Mouse (Mus musculus) heart, embryonic 15.5 days (tissue): ENCODE data around the gene Lbhd2. TPM values are rescaled to one million over a fixed set of nuclear protein-coding genes. Genes with fewer than 3 reads are reported as not detected.

Experiments
- ATAC-seq: fragments of 200-750 bp; cut with Nextera tagmentation; replicated peaks from 2 replicates; pipeline ENCODE4 v1.8.0; 2017; ENCODE audit warnings: low read depth, moderate TSS enrichment; ENCODE audit not compliant: insufficient number of reproducible peaks, insufficient read depth, low FRiP score
- H3K27ac ChIP-seq: fragments of 300-500 bp; sonication (generic); 2 replicates; pipeline ENCODE4 v1.5.1; 2015; ENCODE audit warnings: mild to moderate bottlenecking, inconsistent platforms
- H3K27me3 ChIP-seq: fragments of 300-500 bp; sonication (generic); 2 replicates; pipeline ENCODE4 v1.6.1; 2015; ENCODE audit warnings: inconsistent platforms
- H3K36me3 ChIP-seq: fragments of 300-500 bp; sonication (generic); 2 replicates; pipeline ENCODE4 v1.6.1; 2015; ENCODE audit warnings: mild to moderate bottlenecking, inconsistent platforms
- H3K4me1 ChIP-seq: fragments of 300-500 bp; sonication (generic); replicated peaks from 2 replicates; pipeline ENCODE4 v1.6.1; 2015; ENCODE audit warnings: inconsistent platforms
- H3K4me2 ChIP-seq: fragments of 300-500 bp; sonication (generic); 2 replicates; pipeline ENCODE4 v1.6.1; 2015; ENCODE audit warnings: inconsistent platforms, mild to moderate bottlenecking, moderate library complexity
- H3K4me3 ChIP-seq: fragments of 300-500 bp; sonication (generic); 2 replicates; pipeline ENCODE4 v1.5.1; 2015; ENCODE audit warnings: mild to moderate bottlenecking, inconsistent platforms
- H3K9ac ChIP-seq: fragments of 300-500 bp; sonication (generic); 2 replicates; pipeline ENCODE4 v1.6.1; 2015; ENCODE audit warnings: mild to moderate bottlenecking, inconsistent platforms
- H3K9me3 ChIP-seq: fragments of 300-500 bp; sonication (generic); replicated peaks from 2 replicates; pipeline ENCODE4 v1.6.1; 2016; ENCODE audit warnings: inconsistent platforms
- WGBS: fragments of 180-500 bp; shearing (Covaris S2); methylation state at CpG from one replicate; pipeline ENCODE4 v1.1.7; 2015; ENCODE audit warnings: mixed read lengths; 5-methylcytosine and 5-hydroxymethylcytosine counted together
- polyA plus RNA-seq: library from polyadenylated mRNA; unstranded; fragments of >200 nt; fragmentation: Nextera tagmentation; extraction: Ambion mirVana; gene quantifications from 2 replicates; pipeline ENCODE4 v1.2.1, GENCODE M21; 2015

Gene Lbhd2
- polyA plus RNA-seq, 1 experiment from 2014 or later: 0.45 TPM

- no peak overlapping the region for H3K27ac ChIP-seq
- no peak for ATAC-seq
- 30% methylated on average over 15 of the region's 15 CpGs for WGBS
Measured at GRCm38 (mm10) chr12:111443011-111443870, 36.6 kb downstream of the Lbhd2 start.

DNA sequence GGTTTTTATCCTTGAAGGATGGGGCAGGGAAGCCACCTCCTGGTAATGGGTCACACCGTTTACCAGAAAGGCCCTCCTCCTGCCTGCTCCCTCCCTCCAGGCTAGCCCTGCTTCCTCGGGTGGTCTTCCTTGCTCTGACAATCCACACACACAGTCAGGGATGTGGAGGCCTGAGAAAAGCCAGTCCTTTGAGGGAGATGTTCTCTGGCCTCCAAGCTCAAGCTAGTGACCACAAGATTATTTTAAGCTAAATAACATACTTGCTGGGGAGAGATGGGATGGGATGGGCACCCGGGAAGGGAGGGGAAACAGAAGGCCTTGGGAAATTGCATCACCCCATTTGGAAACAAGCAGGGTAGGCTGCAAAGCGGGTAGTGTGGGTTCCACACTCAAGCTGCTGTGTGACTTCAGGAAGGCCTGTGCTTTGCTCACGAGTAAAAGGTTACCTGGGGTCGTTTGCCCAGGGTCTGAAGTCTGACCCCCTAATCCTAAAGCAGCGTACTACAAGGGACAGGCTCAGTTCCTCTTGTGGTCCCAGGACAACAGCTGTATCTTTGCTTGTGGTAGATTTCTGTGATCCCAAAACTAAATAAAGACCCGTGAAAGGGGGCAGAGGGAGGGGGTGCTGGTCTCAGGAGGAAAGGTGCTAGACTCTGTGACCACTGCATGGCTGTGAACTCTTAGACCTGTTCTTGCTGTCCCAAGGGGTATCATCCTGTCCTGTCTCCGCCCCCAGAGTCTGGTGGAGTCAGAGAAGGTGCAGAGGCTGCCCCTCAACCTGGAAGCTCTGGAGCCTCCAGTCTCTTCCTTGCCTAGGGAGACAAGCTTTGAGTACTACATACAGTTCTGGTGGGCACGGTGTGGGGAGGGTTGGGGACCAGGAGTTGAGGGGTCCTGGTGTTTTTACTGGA is 37.6 kb downstream of the Lbhd2 start:
- Histone ChIP-seq H3K4me2 (no peak overlapping the region), H3K9ac (no peak overlapping the region), H3K27me3 (peaks cover 89% of the 10 kb centered on the region)

More at GRCm38 (mm10) chr12:111443011-111443870, 36.6 kb downstream of the Lbhd2 start:
- peak overlapping the region; percentile 72 for H3K4me2 ChIP-seq
- H3K27me3 ChIP-seq: peaks cover 87% of the 10 kb centered on the region
- H3K4me1 ChIP-seq: peaks cover 42% of the 10 kb centered on the region
- no peaks in the 10 kb centered on the region for H3K9me3 ChIP-seq
- peak overlapping the region; percentile 56; the same call in 1 of the 2 replicates for H3K9ac ChIP-seq
- H3K4me3 ChIP-seq: peak overlapping the region; percentile 49
- no peaks in the 10 kb centered on the region for H3K36me3 ChIP-seq

DNA sequence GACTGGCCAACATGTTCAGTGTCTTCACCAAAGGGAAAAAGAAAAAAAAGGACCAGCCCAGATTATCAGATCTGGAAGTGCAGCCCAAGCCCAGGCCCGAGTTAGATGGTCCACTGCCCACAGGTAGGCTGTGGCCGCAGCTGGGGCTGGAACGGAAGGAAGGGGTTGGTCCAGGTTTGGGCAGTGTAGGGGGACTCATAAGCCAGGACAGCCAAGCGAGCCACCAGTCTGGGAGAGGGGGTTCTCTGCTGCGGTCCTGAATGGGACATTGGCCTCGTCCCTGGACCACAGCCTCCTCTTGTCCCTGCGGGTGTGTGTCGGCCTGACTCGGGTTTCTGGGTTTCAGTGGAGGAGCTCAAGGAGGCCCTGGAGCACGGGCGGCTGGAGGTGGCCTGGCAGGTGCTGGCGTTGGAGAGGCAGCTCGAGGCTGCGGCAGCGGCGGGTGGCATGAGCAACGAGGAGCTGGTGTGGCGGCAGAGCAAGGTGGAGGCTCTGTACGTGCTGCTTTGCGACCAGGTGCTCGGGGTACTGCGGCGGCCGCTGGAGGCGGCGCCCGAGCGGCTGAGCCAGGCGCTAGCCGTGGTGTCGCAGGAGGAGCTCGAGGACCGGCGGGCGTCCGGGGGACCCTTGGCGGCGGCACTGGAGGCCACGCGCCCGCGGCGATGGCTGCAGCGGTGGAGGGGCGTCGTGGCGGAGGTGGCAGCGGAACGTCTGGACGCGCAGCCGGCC is 38.7 kb downstream of the Lbhd2 start:
- Histone ChIP-seq H3K27ac (no peak overlapping the region), H3K9ac (0 out of 2 replicates have a peak overlapping the region, but pooled peaks have one; percentile 15), H3K4me2 (peak overlapping the region; percentile 56), H3K4me3 (peak overlapping the region; percentile 35), H3K36me3 (no peaks in the 10 kb centered on the region), H3K4me1 (peaks cover 63% of the 10 kb centered on the region), H3K9me3 (no peaks in the 10 kb centered on the region), H3K27me3 (peaks cover 97% of the 10 kb centered on the region)
- ATAC-seq: no peak
- WGBS: 11% methylated on average over 52 of the region's 52 CpGs

More for the DNA sequence above, 37.6 kb downstream of the Lbhd2 start:
- H3K4me1 ChIP-seq: peaks cover 52% of the 10 kb centered on the region
- H3K4me3 ChIP-seq: peak overlapping the region; percentile 4; the same call in 1 of the 2 replicates
- H3K36me3 ChIP-seq: no peaks in the 10 kb centered on the region
- H3K9me3 ChIP-seq: no peaks in the 10 kb centered on the region
- no peak for ATAC-seq
- no peak overlapping the region for H3K27ac ChIP-seq
- 50% methylated on average over 10 of the region's 10 CpGs for WGBS

DNA sequence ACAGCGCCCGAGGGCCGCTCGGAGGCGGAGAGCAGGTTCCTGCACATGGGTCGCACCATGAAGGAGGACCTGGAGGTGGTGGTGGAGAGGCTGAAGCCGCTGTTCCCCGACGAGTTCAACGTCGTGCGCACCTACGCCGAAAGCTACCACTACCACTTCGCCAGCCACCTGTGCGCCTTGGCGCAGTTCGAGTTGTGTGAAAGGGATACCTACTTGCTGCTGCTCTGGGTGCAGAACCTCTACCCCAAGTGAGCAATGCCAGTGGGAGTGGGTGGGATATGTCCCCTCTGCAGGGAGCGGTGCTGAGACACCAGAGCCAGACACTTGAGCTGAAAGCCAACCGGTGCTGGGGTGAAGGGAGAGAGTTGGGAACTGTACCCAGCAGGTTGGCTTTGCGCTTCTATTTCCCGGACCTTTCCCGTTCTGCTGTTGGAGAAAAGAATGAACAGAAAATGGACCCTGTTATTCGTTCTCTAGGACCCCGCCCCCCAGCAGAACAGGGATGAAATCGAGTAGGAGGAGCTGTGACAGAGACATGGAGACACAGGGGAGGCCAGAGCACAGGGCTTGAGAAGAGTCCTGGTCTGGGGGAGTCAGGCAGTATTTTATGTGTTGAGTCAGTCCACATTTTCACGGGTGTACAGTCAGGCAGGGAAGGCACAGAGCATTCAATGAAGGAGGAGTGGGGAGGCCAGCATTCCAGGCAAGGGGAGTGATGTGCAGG is 39.4 kb downstream of the Lbhd2 start:
- Histone ChIP-seq H3K4me2 (peak overlapping the region; percentile 56), H3K27ac (no peak overlapping the region), H3K4me3 (peak overlapping the region; percentile 35), H3K4me1 (peaks cover 69% of the 10 kb centered on the region), H3K36me3 (no peaks in the 10 kb centered on the region), H3K9ac (0 out of 2 replicates have a peak overlapping the region, but pooled peaks have one; percentile 15), H3K9me3 (no peaks in the 10 kb centered on the region), H3K27me3 (peaks cover 98% of the 10 kb centered on the region)
- WGBS: 23% methylated on average over 27 of the region's 27 CpGs
- ATAC-seq: no peak

GRCm38 (mm10) chr12:111446745-111447144 is 40.1 kb downstream of the Lbhd2 start:
- H3K9ac ChIP-seq: no peak overlapping the region
- peaks cover 69% of the 10 kb centered on the region for H3K4me1 ChIP-seq
- no peak overlapping the region for H3K27ac ChIP-seq
- no peaks in the 10 kb centered on the region for H3K36me3 ChIP-seq
- 44% methylated on average over 5 of the region's 5 CpGs for WGBS
- H3K4me2 ChIP-seq: no peak overlapping the region
- H3K27me3 ChIP-seq: peaks cover 98% of the 10 kb centered on the region
- H3K9me3 ChIP-seq: no peaks in the 10 kb centered on the region
- ATAC-seq: no peak
- H3K4me3 ChIP-seq: no peak overlapping the region

GRCm38 (mm10) chr12:111447350-111447749 is 40.7 kb downstream of the Lbhd2 start:
- H3K4me2 ChIP-seq: no peak overlapping the region
- no peak overlapping the region for H3K27ac ChIP-seq
- H3K4me3 ChIP-seq: no peak overlapping the region
- peaks cover 98% of the 10 kb centered on the region for H3K27me3 ChIP-seq
- H3K9ac ChIP-seq: no peak overlapping the region
- peaks cover 63% of the 10 kb centered on the region for H3K4me1 ChIP-seq
- no peaks in the 10 kb centered on the region for H3K36me3 ChIP-seq
- whole genome bisulfite sequencing: 39% methylated on average over 9 of the region's 9 CpGs
- ATAC-seq: no peak
- no peaks in the 10 kb centered on the region for H3K9me3 ChIP-seq

- Histone ChIP-seq H3K9me3 (no peaks in the 10 kb centered on the region), H3K4me3 (no peak overlapping the region), H3K4me2 (no peak overlapping the region), H3K4me1 (peaks cover 55% of the 10 kb centered on the region), H3K27me3 (peaks cover 98% of the 10 kb centered on the region), H3K36me3 (no peaks in the 10 kb centered on the region), H3K27ac (no peak overlapping the region), H3K9ac (no peak overlapping the region)
- ATAC-seq: no peak
- 42% methylated on average over 22 of the region's 22 CpGs for WGBS
Measured at GRCm38 (mm10) chr12:111447898-111448760, 41.5 kb downstream of the Lbhd2 start.

GRCm38 (mm10) chr12:111448931-111449705 is 42.5 kb downstream of the Lbhd2 start:
- WGBS: 29% methylated on average over 13 of the region's 14 CpGs
- Histone ChIP-seq H3K4me1 (peaks cover 56% of the 10 kb centered on the region), H3K36me3 (no peaks in the 10 kb centered on the region), H3K9ac (no peak overlapping the region), H3K4me2 (no peak overlapping the region), H3K27me3 (peaks cover 97% of the 10 kb centered on the region), H3K9me3 (no peaks in the 10 kb centered on the region), H3K27ac (0 out of 2 replicates have a peak overlapping the region, but pooled peaks have one; percentile 19), H3K4me3 (no peak overlapping the region)
- ATAC-seq: no peak

GRCm38 (mm10) chr12:111450359-111450758 is 43.8 kb downstream of the Lbhd2 start:
- Histone ChIP-seq H3K27ac (0 out of 2 replicates have a peak overlapping the region, but pooled peaks have one; percentile 19), H3K27me3 (peaks cover 90% of the 10 kb centered on the region)

More at GRCm38 (mm10) chr12:111450359-111450758, 43.8 kb downstream of the Lbhd2 start:
- H3K4me3 ChIP-seq: no peak overlapping the region
- H3K36me3 ChIP-seq: no peaks in the 10 kb centered on the region
- H3K9ac ChIP-seq: no peak overlapping the region; the same call in 1 of the 2 replicates
- ATAC-seq: no peak
- peaks cover 63% of the 10 kb centered on the region for H3K4me1 ChIP-seq
- no peaks in the 10 kb centered on the region for H3K9me3 ChIP-seq
- H3K4me2 ChIP-seq: no peak overlapping the region
- WGBS: 32% methylated on average over 6 of the region's 6 CpGs
